Mouse (Mus musculus) stomach, embryonic 14.5 days (tissue): ENCODE measurements around the gene Ell. TPM values are rescaled to one million over a fixed set of nuclear protein-coding genes. Genes with fewer than 3 reads are reported as not detected.

ENCODE experiments used
- ATAC-seq: fragments of 200-750 bp; cut with Nextera tagmentation; 2 replicates; pipeline ENCODE4 v1.8.0; 2017; ENCODE audit warnings: low read depth, moderate TSS enrichment; ENCODE audit not compliant: insufficient number of reproducible peaks, insufficient read depth, low FRiP score
- H3K27ac ChIP-seq: fragments of 300-500 bp; sonication (generic); 2 replicates; pipeline ENCODE4 v1.5.1; 2014; ENCODE audit warnings: mild to moderate bottlenecking, low read length, moderate library complexity, mixed read lengths
- H3K27me3 ChIP-seq: fragments of 300-500 bp; sonication (generic); 2 replicates; pipeline ENCODE4 v1.6.1; 2014; ENCODE audit warnings: low read length, control low read depth, mixed read lengths; ENCODE audit not compliant: control insufficient read depth, insufficient read depth
- H3K36me3 ChIP-seq: fragments of 300-500 bp; sonication (generic); 2 replicates; pipeline ENCODE4 v1.6.1; 2014; ENCODE audit warnings: mild to moderate bottlenecking, control low read depth, low read length, moderate library complexity, mixed read lengths; ENCODE audit not compliant: control insufficient read depth, insufficient read depth
- H3K4me1 ChIP-seq: fragments of 300-500 bp; sonication (generic); 2 replicates; pipeline ENCODE4 v1.6.1; 2014; ENCODE audit warnings: low read length, control low read depth, mixed read lengths; ENCODE audit not compliant: control insufficient read depth, insufficient read depth
- H3K4me2 ChIP-seq: fragments of 300-500 bp; sonication (generic); replicated peaks from 2 replicates; pipeline ENCODE4 v1.6.1; 2014; ENCODE audit warnings: low read depth, low read length, control low read depth
- H3K4me3 ChIP-seq: fragments of 300-500 bp; sonication (generic); 2 replicates; pipeline ENCODE4 v1.5.1; 2014; ENCODE audit warnings: low read depth, low read length, control low read depth
- H3K9ac ChIP-seq: fragments of 300-500 bp; sonication (generic); replicated peaks from 2 replicates; pipeline ENCODE4 v1.6.1; 2014; ENCODE audit warnings: low read depth, mild to moderate bottlenecking, control low read depth, low read length, moderate library complexity, mixed read lengths
- H3K9me3 ChIP-seq: fragments of 300-500 bp; sonication (generic); 2 replicates; pipeline ENCODE4 v1.6.1; 2016; ENCODE audit warnings: low read depth, low read length, control low read depth; ENCODE audit not compliant: control insufficient read depth
- WGBS: fragments of 180-500 bp; shearing (Covaris S2); extraction: QIAGEN DNeasy Blood & Tissue Kit; methylation state at CpG from one replicate; pipeline ENCODE4 v1.1.7; 2014; 5-methylcytosine and 5-hydroxymethylcytosine counted together
- polyA plus RNA-seq: library from polyadenylated mRNA; unstranded; fragments of >200 nt; fragmentation: Nextera tagmentation; extraction: Ambion mirVana; gene quantifications from 2 replicates; pipeline ENCODE4 v1.2.1, GENCODE M21; 2014

Ell gene
- polyA plus RNA-seq, 1 experiment from 2014 or later, result 17.9 TPM

GRCm38 (mm10) chr8:70538633-70539076, 602 bp upstream of the Ell start:
- H3K4me3 ChIP-seq, result peak overlapping the region; percentile 82
- under 1% methylated on average over 32 of the region's 32 CpGs for WGBS
- H3K36me3 ChIP-seq, result peaks cover 29% of the 10 kb centered on the region; the same call in 1 of the 2 replicates
- H3K9me3 ChIP-seq, result no peaks in the 10 kb centered on the region
- ATAC-seq, result peak; percentile 76
- H3K27me3 ChIP-seq, result no peaks in the 10 kb centered on the region
- 0 out of 2 replicates have a peak overlapping the region, but pooled peaks have one; percentile 73 for H3K9ac ChIP-seq
- peak overlapping the region; percentile 86 for H3K27ac ChIP-seq
- H3K4me1 ChIP-seq, result peaks cover 18% of the 10 kb centered on the region
- H3K4me2 ChIP-seq, result peak overlapping the region; percentile 96

GRCm38 (mm10) chr8:70540013-70540506, 803 bp downstream of the Ell start:
- Histone ChIP-seq H3K36me3 (peaks cover 20% of the 10 kb centered on the region; the same call in 1 of the 2 replicates), H3K9me3 (no peaks in the 10 kb centered on the region), H3K4me1 (peaks cover 20% of the 10 kb centered on the region), H3K9ac (peak overlapping the region; percentile 73), H3K4me3 (peak overlapping the region; percentile 82), H3K27ac (peak overlapping the region; percentile 86; the same call in 1 of the 2 replicates), H3K4me2 (peak overlapping the region; percentile 96), H3K27me3 (no peaks in the 10 kb centered on the region)
- WGBS, result 12% methylated on average over 4 of the region's 4 CpGs
- ATAC-seq, result no peak

- Histone ChIP-seq H3K4me1 (peaks cover 20% of the 10 kb centered on the region), H3K27ac (no peak overlapping the region), H3K4me2 (peak overlapping the region; percentile 96), H3K27me3 (no peaks in the 10 kb centered on the region), H3K4me3 (peak overlapping the region; percentile 82), H3K9me3 (no peaks in the 10 kb centered on the region), H3K9ac (peak overlapping the region; percentile 73), H3K36me3 (peaks cover 14% of the 10 kb centered on the region; the same call in 1 of the 2 replicates)
- ATAC-seq, result no peak
- 36% methylated on average over 7 of the region's 7 CpGs for WGBS
Observed at GRCm38 (mm10) chr8:70540507-70541071, 1.3 kb downstream of the Ell start.

- Histone ChIP-seq H3K27ac (no peak overlapping the region), H3K4me2 (peak overlapping the region; percentile 96), H3K9me3 (no peaks in the 10 kb centered on the region), H3K27me3 (no peaks in the 10 kb centered on the region), H3K9ac (no peak overlapping the region), H3K4me1 (peaks cover 20% of the 10 kb centered on the region), H3K4me3 (peak overlapping the region; percentile 82; the same call in 1 of the 2 replicates), H3K36me3 (peaks cover 9% of the 10 kb centered on the region; the same call in 1 of the 2 replicates)
- ATAC-seq, result no peak
- 81% methylated on average over 5 of the region's 5 CpGs for WGBS
Observed at GRCm38 (mm10) chr8:70541081-70541480, 1.8 kb downstream of the Ell start.

- no peak for ATAC-seq
- 53% methylated on average over 6 of the region's 6 CpGs for WGBS
- Histone ChIP-seq H3K4me1 (peaks cover 16% of the 10 kb centered on the region), H3K4me2 (no peak overlapping the region), H3K4me3 (no peak overlapping the region), H3K36me3 (no peaks in the 10 kb centered on the region), H3K9me3 (no peaks in the 10 kb centered on the region), H3K9ac (no peak overlapping the region), H3K27ac (no peak overlapping the region), H3K27me3 (no peaks in the 10 kb centered on the region)
Observed at GRCm38 (mm10) chr8:70544200-70544687, 5.0 kb downstream of the Ell start.

- Histone ChIP-seq H3K36me3 (no peaks in the 10 kb centered on the region), H3K4me3 (no peak overlapping the region), H3K27me3 (no peaks in the 10 kb centered on the region), H3K9ac (no peak overlapping the region), H3K4me1 (0 out of 2 replicates have a peak, but pooled peaks cover 3% of the 10 kb centered on the region), H3K27ac (no peak overlapping the region), H3K9me3 (no peaks in the 10 kb centered on the region), H3K4me2 (no peak overlapping the region)
- no peak for ATAC-seq
- 84% methylated on average over 4 of the region's 4 CpGs for WGBS
Observed at GRCm38 (mm10) chr8:70546412-70546811, 7.2 kb downstream of the Ell start.

GRCm38 (mm10) chr8:70547762-70548161, 8.5 kb downstream of the Ell start:
- peaks cover 3% of the 10 kb centered on the region; the same call in 1 of the 2 replicates for H3K4me1 ChIP-seq
- WGBS, result 87% methylated on average over 6 of the region's 6 CpGs
- no peaks in the 10 kb centered on the region for H3K27me3 ChIP-seq
- H3K4me3 ChIP-seq, result no peak overlapping the region
- H3K36me3 ChIP-seq, result no peaks in the 10 kb centered on the region
- no peak overlapping the region for H3K4me2 ChIP-seq
- no peak overlapping the region for H3K27ac ChIP-seq
- H3K9ac ChIP-seq, result no peak overlapping the region
- ATAC-seq, result no peak
- H3K9me3 ChIP-seq, result no peaks in the 10 kb centered on the region

GRCm38 (mm10) chr8:70549412-70550184, 10.3 kb downstream of the Ell start:
- 91% methylated on average over 10 of the region's 10 CpGs for WGBS
- ATAC-seq, result no peak
- Histone ChIP-seq H3K4me3 (no peak overlapping the region), H3K4me2 (no peak overlapping the region), H3K36me3 (no peaks in the 10 kb centered on the region), H3K27me3 (no peaks in the 10 kb centered on the region), H3K9ac (no peak overlapping the region), H3K27ac (no peak overlapping the region), H3K4me1 (peaks cover 13% of the 10 kb centered on the region), H3K9me3 (no peaks in the 10 kb centered on the region)
